Mouse (Mus musculus) ES-Bruce4 (cell line): ENCODE results near the gene Icam2.
A peak's percentile ranks its signal among the peaks of the same experiment; 100 is the strongest.

ENCODE experiments used
- CTCF ChIP-seq: IDR thresholded peaks from one replicate; pipeline ENCODE4 v1.8.1; 2011; ENCODE audit warnings: low read depth, low read length
- EP300 ChIP-seq: IDR thresholded peaks from 2 replicates; pipeline ENCODE4 v1.6.1; 2011; ENCODE audit warnings: low read depth, low read length; ENCODE audit not compliant: insufficient read depth
- POLR2A ChIP-seq: IDR thresholded peaks from one replicate; pipeline ENCODE4 v1.8.1; 2011; ENCODE audit warnings: low read length; ENCODE audit not compliant: insufficient read depth

DNA sequence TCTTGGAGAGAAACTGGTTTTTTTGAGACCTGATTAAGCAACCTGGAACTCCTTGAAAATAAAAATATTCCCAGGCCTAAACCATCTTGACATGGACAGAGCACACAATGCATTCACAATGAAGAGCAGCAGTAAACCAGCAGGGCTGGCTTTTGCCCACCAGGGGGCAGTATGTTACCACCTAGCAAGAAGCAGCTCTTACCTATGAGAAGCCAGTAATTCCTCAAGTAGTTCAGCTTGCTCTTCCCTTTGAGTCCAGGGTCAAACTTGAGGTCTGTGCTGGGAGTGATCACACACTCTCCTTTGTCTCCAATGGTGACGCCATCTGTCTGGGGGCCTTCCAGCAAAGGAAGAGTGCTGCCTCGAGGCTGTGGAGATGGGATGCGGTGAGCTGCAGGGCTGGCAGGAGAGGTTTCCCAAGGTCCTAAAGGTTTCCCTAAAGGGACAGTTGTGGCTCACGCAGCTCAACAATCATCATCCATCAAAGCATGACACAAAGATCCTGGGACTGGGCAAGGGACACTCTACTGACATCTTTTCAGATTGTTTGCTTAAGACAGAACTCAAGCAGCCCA lies 30.8 kb upstream of the Icam2 start:
- TF ChIP-seq EP300: no peak
- TF ChIP-seq CTCF: peak; percentile 89
- TF ChIP-seq POLR2A: no peak
